Mouse (Mus musculus): ENCODE data around the gene Arhgap5. TPM values are rescaled to one million over a fixed set of nuclear protein-coding genes. Genes with fewer than 3 reads are reported as not detected.

Gene Arhgap5
- total RNA-seq (2021): 100 to 1,000 TPM; 130 to 134 TPM

GRCm38 (mm10) chr12:52503456-52504320, at the start of gene Arhgap5:
Arhgap5 (plus strand) TSS chr12:52503972.
- peak; percentile 83 to 90 for DNase-seq (ENCODE audit: extremely low spot score in 1 of 2, low spot score in 1 of 2)

DNA sequence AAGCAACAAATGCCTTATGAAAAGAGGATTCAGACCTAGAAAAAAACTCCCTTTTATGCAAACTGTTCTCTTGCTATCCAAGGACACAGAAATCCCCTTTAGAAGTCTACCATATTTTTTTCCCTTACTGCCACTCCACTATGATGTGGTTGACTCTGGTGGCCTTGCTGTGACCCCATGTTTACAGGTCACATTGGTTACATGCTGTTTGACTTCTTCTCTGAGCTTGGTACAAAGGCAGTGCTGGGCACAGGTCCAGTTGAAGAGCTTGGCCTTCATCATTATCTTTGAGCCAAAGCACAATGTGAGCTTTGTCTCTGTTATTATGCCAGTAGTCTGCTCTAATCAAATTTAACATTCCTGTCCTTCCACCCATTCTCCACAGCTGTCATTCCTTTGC, 39.2 kb upstream of the Arhgap5 start:
- no peak for DNase-seq (ENCODE audit: extremely low spot score in 1 of 2, low spot score in 1 of 2)

GRCm38 (mm10) chr12:52471621-52472020, 32.2 kb upstream of the Arhgap5 start:
- DNase-seq (ENCODE audit: extremely low spot score in 1 of 2, low spot score in 1 of 2): no peak

- DNase-seq (ENCODE audit: extremely low spot score in 1 of 2, low spot score in 1 of 2): no peak
Observed at GRCm38 (mm10) chr12:52473988-52474968, 29.5 kb upstream of the Arhgap5 start.

DNA sequence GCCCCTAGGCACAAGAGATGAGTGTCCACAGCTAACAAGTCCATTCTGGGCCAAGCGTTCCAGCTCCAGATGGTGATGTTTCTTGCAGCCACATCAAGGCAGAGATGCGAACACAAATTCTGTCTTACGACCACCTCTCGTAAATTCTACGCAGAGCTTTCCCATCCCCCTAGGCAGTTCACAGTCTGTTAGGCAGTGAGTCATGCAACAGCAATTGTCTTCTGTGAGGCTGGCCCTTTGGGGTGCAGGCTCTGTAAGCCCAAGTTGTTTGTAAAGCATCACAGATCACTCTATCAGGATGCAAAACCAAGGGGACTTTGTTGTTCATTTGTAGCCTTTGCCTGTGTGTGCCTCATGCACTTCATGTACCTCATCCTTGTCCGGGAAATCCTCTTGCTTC, 27.7 kb upstream of the Arhgap5 start:
- DNase-seq (ENCODE audit: extremely low spot score in 1 of 2, low spot score in 1 of 2): no peak

GRCm38 (mm10) chr12:52478611-52479010, 25.2 kb upstream of the Arhgap5 start:
- no peak for DNase-seq (ENCODE audit: extremely low spot score in 1 of 2, low spot score in 1 of 2)

GRCm38 (mm10) chr12:52479323-52479722, 24.4 kb upstream of the Arhgap5 start:
- no peak for DNase-seq (ENCODE audit: extremely low spot score in 1 of 2, low spot score in 1 of 2)

- no peak for DNase-seq (ENCODE audit: extremely low spot score in 1 of 2, low spot score in 1 of 2)
Observed at GRCm38 (mm10) chr12:52480851-52481250, 22.9 kb upstream of the Arhgap5 start.

DNA sequence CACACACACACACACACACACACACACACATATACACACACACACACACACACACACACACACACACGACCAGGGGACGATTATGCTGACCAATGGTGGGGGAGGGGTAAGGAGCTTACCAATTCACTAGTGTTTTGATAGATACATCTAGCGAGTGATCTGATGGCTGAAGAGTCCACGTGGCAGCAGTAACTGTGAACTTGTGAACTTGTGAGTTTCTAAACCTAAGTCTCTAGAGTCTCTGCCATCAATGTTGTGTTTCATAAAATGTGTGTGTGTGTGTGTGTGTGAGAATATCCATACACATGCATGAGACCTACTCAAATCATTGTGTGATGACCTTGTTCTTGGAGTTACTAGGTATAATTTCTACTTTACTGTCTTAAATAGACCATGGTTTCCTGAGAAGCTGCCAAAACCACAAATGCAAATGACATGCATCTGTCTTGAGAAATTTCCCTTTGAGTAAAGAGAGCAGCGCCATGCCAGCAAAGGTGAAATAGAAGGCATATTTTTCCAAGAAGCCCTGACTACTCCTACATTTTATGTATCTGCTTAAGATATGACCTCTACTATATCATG, 21.7 kb upstream of the Arhgap5 start:
- DNase-seq (ENCODE audit: extremely low spot score in 1 of 2, low spot score in 1 of 2): no peak

GRCm38 (mm10) chr12:52483219-52483618, 20.6 kb upstream of the Arhgap5 start:
- no peak for DNase-seq (ENCODE audit: extremely low spot score in 1 of 2, low spot score in 1 of 2)

DNA sequence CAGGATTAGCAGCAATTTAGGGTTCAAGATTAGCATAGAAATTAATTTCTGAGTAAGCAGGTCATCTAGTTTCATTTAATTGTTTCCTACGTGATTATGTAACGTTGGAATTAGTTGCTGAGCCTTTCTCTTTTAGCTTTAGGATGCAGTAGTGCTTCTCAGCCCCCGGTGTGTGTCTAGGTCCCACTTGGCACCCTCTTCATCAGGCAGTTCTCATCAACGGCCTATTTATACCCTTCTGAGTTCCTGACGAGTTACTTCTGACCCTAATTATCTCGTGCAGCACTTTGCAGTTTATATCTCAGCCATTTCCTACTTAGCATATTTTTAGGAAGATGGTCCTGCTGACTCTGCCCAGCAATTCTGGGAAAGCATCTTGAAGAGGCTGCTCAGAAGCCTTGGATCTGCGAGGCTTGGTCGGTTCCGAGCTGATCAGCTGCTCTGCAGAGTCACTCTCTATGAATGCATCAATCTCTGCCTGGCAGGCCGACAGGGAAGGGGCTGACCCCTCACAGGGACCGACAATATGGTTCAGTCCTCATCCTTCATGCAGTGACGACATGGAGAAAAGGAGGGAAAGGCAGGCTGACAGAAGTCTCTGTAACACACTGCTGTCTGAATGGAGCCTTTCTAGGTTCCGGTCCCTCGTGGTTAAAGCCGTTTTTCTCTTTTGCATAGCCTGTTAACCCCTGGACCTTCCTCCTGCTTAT, 15.4 kb upstream of the Arhgap5 start:
- DNase-seq (ENCODE audit: extremely low spot score in 1 of 2, low spot score in 1 of 2): no peak

GRCm38 (mm10) chr12:52493281-52493681, 10.5 kb upstream of the Arhgap5 start:
- DNase-seq (ENCODE audit: extremely low spot score in 1 of 2, low spot score in 1 of 2): no peak

GRCm38 (mm10) chr12:52497209-52497608, 6.6 kb upstream of the Arhgap5 start:
- DNase-seq (ENCODE audit: extremely low spot score in 1 of 2, low spot score in 1 of 2): no peak

GRCm38 (mm10) chr12:52500915-52501833, 2.6 kb upstream of the Arhgap5 start:
- no peak for DNase-seq (ENCODE audit: extremely low spot score in 1 of 2, low spot score in 1 of 2)

- no peak for DNase-seq (ENCODE audit: extremely low spot score in 1 of 2, low spot score in 1 of 2)
Observed at GRCm38 (mm10) chr12:52502161-52502560, 1.6 kb upstream of the Arhgap5 start.

DNA sequence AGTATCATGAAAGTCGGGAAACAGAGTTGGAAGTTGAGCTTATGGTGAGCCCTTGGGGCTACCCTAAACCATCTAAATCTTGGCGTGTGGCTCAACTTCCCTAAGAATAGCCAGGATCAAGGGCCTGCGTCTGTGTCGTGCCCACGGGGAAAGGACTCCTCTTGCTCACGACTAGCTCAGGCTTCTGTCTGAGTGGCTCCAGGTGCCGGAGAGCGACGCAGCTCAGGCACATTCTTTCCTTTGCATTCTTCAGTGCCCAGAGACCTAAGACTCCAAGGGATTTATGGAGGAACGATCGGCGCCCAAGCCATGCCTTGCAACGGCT, 679 bp upstream of the Arhgap5 start:
- no peak for DNase-seq (ENCODE audit: extremely low spot score in 1 of 2, low spot score in 1 of 2)

DNA sequence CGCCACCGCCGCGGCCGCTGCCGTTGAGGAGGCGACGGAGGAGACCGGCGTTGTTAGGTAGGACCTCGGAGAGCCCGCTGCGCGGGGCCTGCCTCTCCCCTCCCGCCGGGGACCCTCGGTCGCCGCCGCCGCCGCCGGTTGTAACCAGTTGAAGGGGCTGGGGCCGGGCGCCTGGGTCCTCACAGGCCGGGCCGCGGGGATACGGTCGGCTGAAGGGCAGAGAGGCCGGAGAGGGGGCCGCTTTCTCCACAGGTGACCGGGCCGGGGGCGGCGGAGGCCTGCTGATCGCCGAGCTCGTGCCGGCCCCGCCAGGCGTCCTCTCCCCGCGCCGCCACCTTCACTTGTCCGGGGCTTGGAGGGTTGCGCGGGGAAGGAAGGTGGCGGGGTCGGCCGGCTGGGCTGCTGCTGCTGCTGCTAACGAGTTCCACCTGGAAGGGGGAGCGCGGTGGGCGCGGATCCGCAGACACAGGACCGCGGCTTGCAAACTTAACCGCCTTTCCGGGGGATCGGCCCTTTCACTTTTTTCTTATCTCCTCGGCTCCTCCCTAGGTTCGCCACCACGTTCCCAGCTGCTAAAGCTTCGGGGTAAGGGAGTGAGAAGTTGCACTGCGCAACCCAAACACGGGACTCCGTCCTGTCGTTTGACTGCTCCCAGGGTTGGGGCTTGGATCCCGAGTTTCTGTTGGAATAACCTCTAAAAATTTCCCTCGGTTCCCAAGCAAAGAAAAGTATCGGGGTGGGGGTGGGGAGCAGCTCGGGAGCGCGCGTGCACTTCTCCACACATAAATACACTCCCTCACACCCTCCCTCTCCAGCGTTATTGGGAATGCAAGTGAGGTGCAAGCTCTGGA, 784 bp downstream of the Arhgap5 start:
- DNase-seq (ENCODE audit: extremely low spot score in 1 of 2, low spot score in 1 of 2): peak; percentile 22 to 39

DNA sequence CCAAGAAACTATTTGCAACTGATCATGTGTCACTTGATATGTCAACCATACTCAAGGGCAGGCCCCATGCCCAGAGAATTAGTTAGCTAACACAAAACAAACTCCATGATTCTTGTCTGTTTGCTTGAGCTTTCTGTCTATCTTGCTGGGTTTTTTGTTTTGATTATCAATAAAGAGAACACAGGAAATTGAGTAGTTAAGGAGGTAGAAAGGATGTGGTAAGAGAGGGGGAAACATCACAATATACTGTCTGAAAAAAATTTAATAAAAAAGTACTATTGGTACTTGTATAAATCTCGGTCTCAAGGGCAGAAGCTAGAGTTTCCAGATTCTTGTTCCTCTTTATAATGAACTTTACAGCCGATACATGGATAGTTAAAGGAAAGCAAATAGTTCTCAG, 20.9 kb downstream of the Arhgap5 start:
- DNase-seq (ENCODE audit: extremely low spot score in 1 of 2, low spot score in 1 of 2): no peak
